Mouse (Mus musculus) limb, embryonic 12.5 days (tissue): ENCODE measurements around the gene Fam120b. TPM values are rescaled to one million over a fixed set of nuclear protein-coding genes. Genes with fewer than 3 reads are reported as not detected.
"Not testable (repeated sequence)": the region's sequence is repeated elsewhere in the genome, so short reads cannot be mapped to it uniquely, and the experiment has no call there.

ENCODE experiments used
- ATAC-seq: fragments of 200-750 bp; cut with Nextera tagmentation; 2 replicates; pipeline ENCODE4 v1.8.0; 2017; ENCODE audit warnings: low read depth, moderate TSS enrichment; ENCODE audit not compliant: insufficient number of reproducible peaks, insufficient read depth, low FRiP score, low TSS enrichment
- H3K27ac ChIP-seq: fragments of 300-500 bp; sonication (generic); 2 replicates; pipeline ENCODE4 v1.5.1; 2016; ENCODE audit warnings: mild to moderate bottlenecking, moderate library complexity
- H3K27me3 ChIP-seq: fragments of 300-500 bp; sonication (generic); 2 replicates; pipeline ENCODE4 v1.6.1; 2016; ENCODE audit warnings: mild to moderate bottlenecking, moderate library complexity
- H3K36me3 ChIP-seq: fragments of 300-500 bp; sonication (generic); 2 replicates; pipeline ENCODE4 v1.6.1; 2016; ENCODE audit warnings: mild to moderate bottlenecking, moderate library complexity
- H3K4me1 ChIP-seq: fragments of 300-500 bp; sonication (generic); replicated peaks from 2 replicates; pipeline ENCODE4 v1.6.1; 2016
- H3K4me2 ChIP-seq: fragments of 300-500 bp; sonication (generic); 2 replicates; pipeline ENCODE4 v1.6.1; 2016; ENCODE audit warnings: mild to moderate bottlenecking, moderate library complexity
- H3K4me3 ChIP-seq: fragments of 300-500 bp; sonication (generic); replicated peaks from 2 replicates; pipeline ENCODE4 v1.5.1; 2016; ENCODE audit warnings: mild to moderate bottlenecking
- H3K9ac ChIP-seq: fragments of 300-500 bp; sonication (generic); replicated peaks from 2 replicates; pipeline ENCODE4 v1.6.1; 2016; ENCODE audit warnings: mild to moderate bottlenecking, moderate library complexity
- H3K9me3 ChIP-seq: fragments of 300-500 bp; sonication (generic); 2 replicates; pipeline ENCODE4 v1.6.1; 2016; ENCODE audit warnings: mild to moderate bottlenecking, moderate library complexity
- WGBS: fragments of 180-500 bp; shearing (Covaris S2); methylation state at CpG from one replicate; pipeline ENCODE4 v1.1.7; 2016; 5-methylcytosine and 5-hydroxymethylcytosine counted together
- polyA plus RNA-seq: library from polyadenylated mRNA; unstranded; fragments of >200 nt; fragmentation: Nextera tagmentation; extraction: Ambion mirVana; gene quantifications from 2 replicates; pipeline ENCODE4 v1.2.1, GENCODE M21; 2016

The Fam120b gene
- polyA plus RNA-seq, 1 experiment from 2014 or later = 35.2 TPM

GRCm38 (mm10) chr17:15440067-15440462, 44.1 kb downstream of the Fam120b start:
- H3K27ac ChIP-seq = peak overlapping the region; percentile 86
- WGBS = 35% methylated on average over 8 of the region's 8 CpGs
- no peaks in the 10 kb centered on the region for H3K36me3 ChIP-seq
- no peaks in the 10 kb centered on the region for H3K27me3 ChIP-seq
- 0 out of 2 replicates have a peak overlapping the region, but pooled peaks have one; percentile 47 for H3K9ac ChIP-seq
- peak overlapping the region; percentile 52 for H3K4me2 ChIP-seq
- no peaks in the 10 kb centered on the region for H3K9me3 ChIP-seq
- ATAC-seq = no peak
- H3K4me3 ChIP-seq = no peak overlapping the region
- peaks cover 17% of the 10 kb centered on the region for H3K4me1 ChIP-seq

GRCm38 (mm10) chr17:15440463-15441121, 44.6 kb downstream of the Fam120b start:
- Histone ChIP-seq H3K9me3 (no peaks in the 10 kb centered on the region), H3K36me3 (no peaks in the 10 kb centered on the region), H3K27me3 (no peaks in the 10 kb centered on the region), H3K9ac (peak overlapping the region; percentile 47), H3K4me2 (peak overlapping the region; percentile 52), H3K4me3 (peak overlapping the region; percentile 1; the same call in 1 of the 2 replicates), H3K27ac (peak overlapping the region; percentile 86), H3K4me1 (peaks cover 17% of the 10 kb centered on the region)
- WGBS = 3% methylated on average over 11 of the region's 11 CpGs
- ATAC-seq = peak; percentile 92

GRCm38 (mm10) chr17:15445421-15445820, 49.4 kb downstream of the Fam120b start:
- ATAC-seq = no peak
- 68% methylated on average over 3 of the region's 3 CpGs for WGBS

GRCm38 (mm10) chr17:15447831-15448230, 51.8 kb downstream of the Fam120b start:
- no peak overlapping the region for H3K9ac ChIP-seq
- 73% methylated on average over 5 of the region's 5 CpGs for WGBS
- no peak overlapping the region for H3K27ac ChIP-seq
- no peak overlapping the region for H3K4me2 ChIP-seq
- no peaks in the 10 kb centered on the region for H3K27me3 ChIP-seq
- no peaks in the 10 kb centered on the region for H3K9me3 ChIP-seq
- no peaks in the 10 kb centered on the region for H3K36me3 ChIP-seq
- H3K4me3 ChIP-seq = no peak overlapping the region
- ATAC-seq = no peak
- H3K4me1 ChIP-seq = no peaks in the 10 kb centered on the region

More at GRCm38 (mm10) chr17:15445421-15445820, 49.4 kb downstream of the Fam120b start:
- Histone ChIP-seq H3K27ac (no peak overlapping the region), H3K36me3 (no peaks in the 10 kb centered on the region), H3K9me3 (no peaks in the 10 kb centered on the region), H3K27me3 (no peaks in the 10 kb centered on the region), H3K4me1 (peaks cover 10% of the 10 kb centered on the region), H3K4me3 (no peak overlapping the region), H3K9ac (no peak overlapping the region), H3K4me2 (no peak overlapping the region)

GRCm38 (mm10) chr17:15449144-15449543, 53.1 kb downstream of the Fam120b start:
- H3K4me1 ChIP-seq, H3K9me3 ChIP-seq, H3K4me3 ChIP-seq, ATAC-seq, H3K27ac ChIP-seq, H3K4me2 ChIP-seq, H3K36me3 ChIP-seq, H3K9ac ChIP-seq, H3K27me3 ChIP-seq: not testable (repeated sequence)
- WGBS = 74% methylated on average over 6 of the region's 6 CpGs

- Histone ChIP-seq H3K4me3 (no peak overlapping the region), H3K36me3 (no peaks in the 10 kb centered on the region), H3K27ac (no peak overlapping the region), H3K4me2 (no peak overlapping the region), H3K27me3 (no peaks in the 10 kb centered on the region), H3K9me3 (no peaks in the 10 kb centered on the region), H3K9ac (no peak overlapping the region), H3K4me1 (no peaks in the 10 kb centered on the region)
- no peak for ATAC-seq
- WGBS = 83% methylated on average over 3 of the region's 3 CpGs
These were observed 53.6 kb downstream of the Fam120b start for GRCm38 (mm10) chr17:15449606-15450005.

- WGBS = 64% methylated on average over 4 of the region's 4 CpGs
- Histone ChIP-seq H3K4me1 (no peaks in the 10 kb centered on the region), H3K9me3 (no peaks in the 10 kb centered on the region), H3K27me3 (no peaks in the 10 kb centered on the region), H3K4me2 (no peak overlapping the region), H3K4me3 (no peak overlapping the region), H3K27ac (no peak overlapping the region), H3K36me3 (no peaks in the 10 kb centered on the region), H3K9ac (no peak overlapping the region)
- ATAC-seq = no peak
These were observed 59.2 kb downstream of the Fam120b start for GRCm38 (mm10) chr17:15455203-15455602.

GRCm38 (mm10) chr17:15456595-15456994, 60.6 kb downstream of the Fam120b start:
- H3K9ac ChIP-seq = no peak overlapping the region
- no peaks in the 10 kb centered on the region for H3K27me3 ChIP-seq
- H3K4me1 ChIP-seq = no peaks in the 10 kb centered on the region
- WGBS = 88% methylated on average over 2 of the region's 2 CpGs
- no peak overlapping the region for H3K4me3 ChIP-seq
- H3K9me3 ChIP-seq = no peaks in the 10 kb centered on the region
- no peak overlapping the region for H3K4me2 ChIP-seq
- H3K27ac ChIP-seq = no peak overlapping the region
- ATAC-seq = no peak
- H3K36me3 ChIP-seq = 0 out of 2 replicates have a peak, but pooled peaks cover 2% of the 10 kb centered on the region

- no peak overlapping the region for H3K9ac ChIP-seq
- no peak overlapping the region for H3K27ac ChIP-seq
- H3K36me3 ChIP-seq = 0 out of 2 replicates have a peak, but pooled peaks cover 8% of the 10 kb centered on the region
- H3K4me2 ChIP-seq = no peak overlapping the region
- 82% methylated on average over 4 of the region's 4 CpGs for WGBS
- H3K27me3 ChIP-seq = no peaks in the 10 kb centered on the region
- H3K4me1 ChIP-seq = no peaks in the 10 kb centered on the region
- H3K4me3 ChIP-seq = no peak overlapping the region
- ATAC-seq = no peak
- no peaks in the 10 kb centered on the region for H3K9me3 ChIP-seq
These were observed 63.8 kb downstream of the Fam120b start for GRCm38 (mm10) chr17:15459761-15460160.

GRCm38 (mm10) chr17:15461921-15462495, 66.0 kb downstream of the Fam120b start:
- Histone ChIP-seq H3K9me3 (no peaks in the 10 kb centered on the region), H3K4me2 (no peak overlapping the region), H3K9ac (no peak overlapping the region), H3K27me3 (no peaks in the 10 kb centered on the region), H3K4me3 (no peak overlapping the region), H3K36me3 (peaks cover 12% of the 10 kb centered on the region; the same call in 1 of the 2 replicates), H3K4me1 (no peaks in the 10 kb centered on the region), H3K27ac (no peak overlapping the region)
- WGBS = 91% methylated on average over 6 of the region's 6 CpGs
- no peak for ATAC-seq

- 26% methylated on average over 5 of the region's 5 CpGs for WGBS
- H3K4me3 ChIP-seq = no peak overlapping the region
- no peaks in the 10 kb centered on the region for H3K27me3 ChIP-seq
- peaks cover 36% of the 10 kb centered on the region for H3K36me3 ChIP-seq
- no peaks in the 10 kb centered on the region for H3K4me1 ChIP-seq
- H3K27ac ChIP-seq = no peak overlapping the region
- H3K9me3 ChIP-seq = no peaks in the 10 kb centered on the region
- no peak overlapping the region for H3K4me2 ChIP-seq
- no peak for ATAC-seq
- H3K9ac ChIP-seq = no peak overlapping the region
These were observed 71.7 kb downstream of the Fam120b start for GRCm38 (mm10) chr17:15467669-15468068.
